Mouse (Mus musculus): ENCODE results near the gene Sgsh. TPM values are rescaled to one million over a fixed set of nuclear protein-coding genes. Genes with fewer than 3 reads are reported as not detected.

Sgsh gene
- polyA plus RNA-seq, 1 experiment from 2014 or later, result 7.5 TPM

MicroRNA genes within 50 kb of the gene (microRNA counts, 519-probe panel; counts per million panel counts)
- not detected for microRNA mmu-miR-1932

Small RNAs within 50 kb of the gene (microRNA-seq; reads per million reads assigned to microRNA genes)
- not detected for gene Mir1932

Other genes starting within 250 kb of the Sgsh start
- gene Tbc1d16, start 127.0 kb downstream of the Sgsh start, polyA plus RNA-seq (2016; fragmentation: Nextera tagmentation; extraction: Ambion mirVana), result 7.4 and 7.5 TPM in 2 replicates
- gene Ccdc40, start 127.0 kb downstream of the Sgsh start, polyA plus RNA-seq (2016; fragmentation: Nextera tagmentation; extraction: Ambion mirVana), result 3.1 and 3.7 TPM in 2 replicates
- gene Gaa, start 87.6 kb downstream of the Sgsh start, polyA plus RNA-seq (2016; fragmentation: Nextera tagmentation; extraction: Ambion mirVana), result 116 and 117 TPM in 2 replicates
- 270 and 276 TPM in 2 replicates for gene Eif4a3, start 55.4 kb downstream of the Sgsh start, polyA plus RNA-seq (2016; fragmentation: Nextera tagmentation; extraction: Ambion mirVana)
- gene Card14, start 47.8 kb downstream of the Sgsh start, polyA plus RNA-seq (2016; fragmentation: Nextera tagmentation; extraction: Ambion mirVana), result 0.49 and 0.51 TPM in 2 replicates
- 9.8 and 10.8 TPM in 2 replicates for gene Slc26a11, start within 50 bp of the Sgsh start, polyA plus RNA-seq (2016; fragmentation: Nextera tagmentation; extraction: Ambion mirVana)
- gene Rnf213, start 37.6 kb upstream of the Sgsh start, polyA plus RNA-seq (2016; fragmentation: Nextera tagmentation; extraction: Ambion mirVana), result 8.0 and 8.5 TPM in 2 replicates
- 12.9 and 14.7 TPM in 2 replicates for gene Endov, start 135.8 kb upstream of the Sgsh start, polyA plus RNA-seq (2016; fragmentation: Nextera tagmentation; extraction: Ambion mirVana)
- gene Nptx1, start 192.2 kb upstream of the Sgsh start, polyA plus RNA-seq (2016; fragmentation: Nextera tagmentation; extraction: Ambion mirVana), result 1.8 and 2.1 TPM in 2 replicates
- 13.3 and 14.1 TPM in 2 replicates for gene Rptor, start 247.4 kb upstream of the Sgsh start, polyA plus RNA-seq (2016; fragmentation: Nextera tagmentation; extraction: Ambion mirVana)